Mouse (Mus musculus) adrenal gland, postnatal 10 days (tissue): ENCODE data around the gene Acaca. TPM values are rescaled to one million over a fixed set of nuclear protein-coding genes. Genes with fewer than 3 reads are reported as not detected.

Experiments used
- DNase-seq: peaks from one replicate; pipeline ENCODE4 v3.0.0; 2021; ENCODE audit warnings: mixed read lengths
- total RNA-seq, 2 experiments: library from RNA; stranded (reverse); gene quantifications; 2 replicates each; pipeline ENCODE4 v1.2.3; 2021

Gene Acaca
- total RNA-seq, 2 experiments from 2014 or later = 67.7 to 78.5 TPM

- DNase-seq = no peak
These were observed 117.9 kb downstream of the Acaca start for GRCm38 (mm10) chr11:84247370-84247769.

- DNase-seq = no peak
These were observed 121.7 kb downstream of the Acaca start for GRCm38 (mm10) chr11:84251170-84251569.

GRCm38 (mm10) chr11:84252425-84252824, 123.0 kb downstream of the Acaca start:
- DNase-seq = no peak

GRCm38 (mm10) chr11:84255879-84256278, 126.4 kb downstream of the Acaca start:
- DNase-seq = no peak

- DNase-seq = no peak
These were observed 128.7 kb downstream of the Acaca start for GRCm38 (mm10) chr11:84258053-84258710.

- no peak for DNase-seq
These were observed 135.0 kb downstream of the Acaca start for GRCm38 (mm10) chr11:84264490-84264889.

GRCm38 (mm10) chr11:84268068-84268467, 138.6 kb downstream of the Acaca start:
- DNase-seq = peak; percentile 19

- DNase-seq = no peak
These were observed 141.0 kb downstream of the Acaca start for GRCm38 (mm10) chr11:84270511-84270910.

- no peak for DNase-seq
These were observed 142.5 kb downstream of the Acaca start for GRCm38 (mm10) chr11:84271948-84272347.

- no peak for DNase-seq
These were observed 143.1 kb downstream of the Acaca start for GRCm38 (mm10) chr11:84272574-84272973.

GRCm38 (mm10) chr11:84276979-84277378, 147.5 kb downstream of the Acaca start:
- no peak for DNase-seq

GRCm38 (mm10) chr11:84281280-84281679, 151.8 kb downstream of the Acaca start:
- DNase-seq = no peak

GRCm38 (mm10) chr11:84282944-84283703, 153.7 kb downstream of the Acaca start:
- DNase-seq = no peak

- DNase-seq = peak; percentile 20
These were observed 161.3 kb downstream of the Acaca start for GRCm38 (mm10) chr11:84290781-84291180.

GRCm38 (mm10) chr11:84292532-84292931, 163.1 kb downstream of the Acaca start:
- DNase-seq = no peak

- no peak for DNase-seq
These were observed 163.8 kb downstream of the Acaca start for GRCm38 (mm10) chr11:84293288-84293687.

GRCm38 (mm10) chr11:84296337-84296736, 166.9 kb downstream of the Acaca start:
- no peak for DNase-seq

- no peak for DNase-seq
These were observed 176.0 kb downstream of the Acaca start for GRCm38 (mm10) chr11:84305474-84305873.

- DNase-seq = no peak
These were observed 176.8 kb downstream of the Acaca start for GRCm38 (mm10) chr11:84306158-84306742.

GRCm38 (mm10) chr11:84324032-84324752, 194.7 kb downstream of the Acaca start:
- no peak for DNase-seq

- no peak for DNase-seq
These were observed 197.6 kb downstream of the Acaca start for GRCm38 (mm10) chr11:84327086-84327485.

GRCm38 (mm10) chr11:84332384-84332783, 202.9 kb downstream of the Acaca start:
- no peak for DNase-seq

- no peak for DNase-seq
These were observed 203.4 kb downstream of the Acaca start for GRCm38 (mm10) chr11:84332860-84333259.
